Mouse (Mus musculus): ENCODE measurements around the gene Ptgds.

DNA sequence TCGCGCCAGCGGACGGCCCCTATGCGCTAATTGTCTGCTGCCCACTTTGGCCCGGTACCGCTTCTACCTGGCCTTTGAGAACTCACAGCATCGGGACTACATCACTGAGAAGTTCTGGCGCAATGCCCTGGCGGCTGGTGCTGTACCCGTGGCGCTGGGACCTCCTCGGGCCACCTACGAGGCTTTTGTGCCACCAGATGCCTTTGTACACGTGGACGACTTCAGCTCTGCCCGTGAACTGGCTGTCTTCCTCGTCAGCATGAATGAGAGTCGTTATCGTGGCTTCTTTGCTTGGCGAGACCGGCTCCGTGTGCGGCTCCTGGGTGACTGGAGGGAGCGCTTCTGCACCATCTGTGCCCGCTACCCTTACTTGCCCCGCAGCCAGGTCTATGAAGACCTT lies 44.4 kb downstream of the Ptgds start:
- TF ChIP-seq EP300 (IDR thresholded peaks at IDR 0.05; ENCODE audit: low read depth) (no peak), CTCF (IDR thresholded peaks at IDR 0.05; ENCODE audit: low read depth) (no peak)
